Mouse (Mus musculus): Measurements from ENCODE around the gene Nfia.

GRCm38 (mm10) chr4:97862379-97862778, 89.8 kb downstream of the Nfia start:
- no peak for TF ChIP-seq CTCF (IDR thresholded peaks at IDR 0.05; ENCODE audit: low read depth, low read length)
- no peak for TF ChIP-seq POLR2A (IDR thresholded peaks at IDR 0.05; ENCODE audit: borderline replicate concordance, low read depth, low read length)

All from bone marrow macrophage, adult 2 months (primary cell).